Mouse (Mus musculus): ENCODE results near the gene Sowaha. TPM values are rescaled to one million over a fixed set of nuclear protein-coding genes. Genes with fewer than 3 reads are reported as not detected.

The Sowaha gene
- polyA plus RNA-seq, 1 experiment from 2014 or later: 2.4 TPM

GRCm38 (mm10) chr11:53485719-53486118 is 5.6 kb upstream of the Sowaha start:
- peaks cover 37% of the 10 kb centered on the region for H3K27me3 ChIP-seq
- no peaks in the 10 kb centered on the region for H3K36me3 ChIP-seq
- no peak overlapping the region for H3K9ac ChIP-seq
- 36% methylated on average over 3 of the region's 3 CpGs for WGBS
- H3K4me1 ChIP-seq: peaks cover 8% of the 10 kb centered on the region; the same call in 1 of the 2 replicates
- no peaks in the 10 kb centered on the region for H3K9me3 ChIP-seq
- H3K4me2 ChIP-seq (replicated peaks): no peak overlapping the region
- no peak overlapping the region for H3K27ac ChIP-seq
- H3K4me3 ChIP-seq: no peak overlapping the region
- ATAC-seq (ENCODE audit: insufficient number of reproducible peaks, insufficient read depth, low FRiP score, low TSS enrichment): no peak

- H3K27me3 ChIP-seq: peaks cover 59% of the 10 kb centered on the region
- H3K9ac ChIP-seq: no peak overlapping the region
- H3K4me2 ChIP-seq (replicated peaks): no peak overlapping the region
- H3K36me3 ChIP-seq: no peaks in the 10 kb centered on the region
- WGBS: 79% methylated on average over 9 of the region's 9 CpGs
- no peaks in the 10 kb centered on the region for H3K9me3 ChIP-seq
- H3K4me1 ChIP-seq: peaks cover 25% of the 10 kb centered on the region
- H3K4me3 ChIP-seq: no peak overlapping the region
- no peak overlapping the region for H3K27ac ChIP-seq
- no peak for ATAC-seq (ENCODE audit: insufficient number of reproducible peaks, insufficient read depth, low FRiP score, low TSS enrichment)
Observed at GRCm38 (mm10) chr11:53483159-53483891, 3.3 kb upstream of the Sowaha start.

GRCm38 (mm10) chr11:53481088-53481730 is 1.1 kb upstream of the Sowaha start:
- H3K9me3 ChIP-seq: no peaks in the 10 kb centered on the region
- H3K27ac ChIP-seq: no peak overlapping the region
- H3K4me1 ChIP-seq: peaks cover 16% of the 10 kb centered on the region
- WGBS: 71% methylated on average over 4 of the region's 4 CpGs
- no peak overlapping the region for H3K4me2 ChIP-seq (replicated peaks)
- peaks cover 56% of the 10 kb centered on the region for H3K27me3 ChIP-seq
- H3K4me3 ChIP-seq: no peak overlapping the region
- H3K36me3 ChIP-seq: no peaks in the 10 kb centered on the region
- ATAC-seq (ENCODE audit: insufficient number of reproducible peaks, insufficient read depth, low FRiP score, low TSS enrichment): no peak
- no peak overlapping the region for H3K9ac ChIP-seq

GRCm38 (mm10) chr11:53479171-53479782 is 797 bp downstream of the Sowaha start:
- H3K27ac ChIP-seq: no peak overlapping the region
- H3K4me3 ChIP-seq: peak overlapping the region; percentile 45
- peak overlapping the region; percentile 76 for H3K4me2 ChIP-seq (replicated peaks)
- peaks cover 69% of the 10 kb centered on the region for H3K27me3 ChIP-seq
- 0 out of 2 replicates have a peak, but pooled peaks have one; percentile 32 for ATAC-seq (ENCODE audit: insufficient number of reproducible peaks, insufficient read depth, low FRiP score, low TSS enrichment)
- H3K36me3 ChIP-seq: no peaks in the 10 kb centered on the region
- WGBS: under 1% methylated on average over 56 of the region's 62 CpGs
- H3K4me1 ChIP-seq: peaks cover 24% of the 10 kb centered on the region
- no peaks in the 10 kb centered on the region for H3K9me3 ChIP-seq
- peak overlapping the region; percentile 38; the same call in 1 of the 2 replicates for H3K9ac ChIP-seq

GRCm38 (mm10) chr11:53478383-53479170 is 1.5 kb downstream of the Sowaha start:
- peaks cover 24% of the 10 kb centered on the region for H3K4me1 ChIP-seq
- H3K27ac ChIP-seq: no peak overlapping the region
- 5% methylated on average over 79 of the region's 79 CpGs for WGBS
- H3K36me3 ChIP-seq: no peaks in the 10 kb centered on the region
- peak overlapping the region; percentile 38; the same call in 1 of the 2 replicates for H3K9ac ChIP-seq
- no peak for ATAC-seq (ENCODE audit: insufficient number of reproducible peaks, insufficient read depth, low FRiP score, low TSS enrichment)
- peak overlapping the region; percentile 76 for H3K4me2 ChIP-seq (replicated peaks)
- peak overlapping the region; percentile 45 for H3K4me3 ChIP-seq
- H3K9me3 ChIP-seq: no peaks in the 10 kb centered on the region
- H3K27me3 ChIP-seq: peaks cover 75% of the 10 kb centered on the region

GRCm38 (mm10) chr11:53477833-53478232 is 2.2 kb downstream of the Sowaha start:
- no peak overlapping the region for H3K27ac ChIP-seq
- H3K4me3 ChIP-seq: no peak overlapping the region
- no peak overlapping the region for H3K4me2 ChIP-seq (replicated peaks)
- no peak for ATAC-seq (ENCODE audit: insufficient number of reproducible peaks, insufficient read depth, low FRiP score, low TSS enrichment)
- H3K36me3 ChIP-seq: no peaks in the 10 kb centered on the region
- WGBS: 19% methylated on average over 7 of the region's 7 CpGs
- H3K9me3 ChIP-seq: no peaks in the 10 kb centered on the region
- H3K9ac ChIP-seq: no peak overlapping the region
- H3K4me1 ChIP-seq: peaks cover 24% of the 10 kb centered on the region
- peaks cover 75% of the 10 kb centered on the region for H3K27me3 ChIP-seq

GRCm38 (mm10) chr11:53475620-53476019 is 4.5 kb downstream of the Sowaha start:
- H3K27me3 ChIP-seq: peaks cover 69% of the 10 kb centered on the region
- no peak for ATAC-seq (ENCODE audit: insufficient number of reproducible peaks, insufficient read depth, low FRiP score, low TSS enrichment)
- no peak overlapping the region for H3K9ac ChIP-seq
- H3K4me1 ChIP-seq: peaks cover 31% of the 10 kb centered on the region
- H3K27ac ChIP-seq: no peak overlapping the region
- H3K4me2 ChIP-seq (replicated peaks): 0 out of 2 replicates have a peak overlapping the region, but pooled peaks have one; percentile 7
- no peak overlapping the region for H3K4me3 ChIP-seq
- H3K9me3 ChIP-seq: no peaks in the 10 kb centered on the region
- no peaks in the 10 kb centered on the region for H3K36me3 ChIP-seq
- WGBS: 21% methylated on average over 8 of the region's 8 CpGs

- Histone ChIP-seq H3K9me3 (no peaks in the 10 kb centered on the region), H3K36me3 (no peaks in the 10 kb centered on the region), H3K27me3 (peaks cover 57% of the 10 kb centered on the region), H3K4me1 (peaks cover 20% of the 10 kb centered on the region), H3K4me2 (replicated peaks) (no peak overlapping the region), H3K4me3 (no peak overlapping the region), H3K9ac (no peak overlapping the region), H3K27ac (no peak overlapping the region)
- WGBS: 75% methylated on average over 3 of the region's 3 CpGs
- ATAC-seq (ENCODE audit: insufficient number of reproducible peaks, insufficient read depth, low FRiP score, low TSS enrichment): no peak
Observed at GRCm38 (mm10) chr11:53472709-53473108, 7.4 kb downstream of the Sowaha start.

- H3K27ac ChIP-seq: peak within 1 kb of the TSS; percentile 69
Observed at GRCm38 (mm10) chr11:53469968-53470695, 9.9 kb downstream of the Sowaha start, which contains the start of gene Gm9837. Gene Gm9837, minus strand, starts transcription at chr11:53470479.

GRCm38 (mm10) chr11:53469294-53469967 is 10.6 kb downstream of the Sowaha start:
- H3K4me1 ChIP-seq: peaks cover 17% of the 10 kb centered on the region
- H3K36me3 ChIP-seq: no peaks in the 10 kb centered on the region
- H3K27ac ChIP-seq: no peak overlapping the region
- peaks cover 64% of the 10 kb centered on the region for H3K27me3 ChIP-seq
- no peak overlapping the region for H3K9ac ChIP-seq
- WGBS: 16% methylated on average over 16 of the region's 16 CpGs
- peak overlapping the region; percentile 48 for H3K4me2 ChIP-seq (replicated peaks)
- H3K9me3 ChIP-seq: no peaks in the 10 kb centered on the region
- no peak overlapping the region for H3K4me3 ChIP-seq
- no peak for ATAC-seq (ENCODE audit: insufficient number of reproducible peaks, insufficient read depth, low FRiP score, low TSS enrichment)

More at GRCm38 (mm10) chr11:53469968-53470695, 9.9 kb downstream of the Sowaha start, which contains the start of gene Gm9837:
- Histone ChIP-seq H3K4me2 (replicated peaks) (peak within 1 kb of the TSS; percentile 48), H3K9ac (0 out of 2 replicates have a peak within 1 kb of the TSS, but pooled peaks have one; percentile 33), H3K36me3 (no peaks in the 10 kb centered on the region), H3K4me1 (peaks cover 17% of the 10 kb centered on the region), H3K9me3 (no peaks in the 10 kb centered on the region), H3K4me3 (0 out of 2 replicates have a peak within 1 kb of the TSS, but pooled peaks have one; percentile 6), H3K27me3 (peaks cover 63% of the 10 kb centered on the region)
- 4% methylated on average over 29 of the region's 29 CpGs for WGBS
- peak; percentile 70; the same call in 1 of the 2 replicates for ATAC-seq (ENCODE audit: insufficient number of reproducible peaks, insufficient read depth, low FRiP score, low TSS enrichment)
